Mouse (Mus musculus): Measurements from ENCODE around the gene Cdh12.
"Not testable (repeated sequence)": the region's sequence is repeated elsewhere in the genome, so short reads cannot be mapped to it uniquely, and the experiment has no call there.

The Cdh12 gene

DNA sequence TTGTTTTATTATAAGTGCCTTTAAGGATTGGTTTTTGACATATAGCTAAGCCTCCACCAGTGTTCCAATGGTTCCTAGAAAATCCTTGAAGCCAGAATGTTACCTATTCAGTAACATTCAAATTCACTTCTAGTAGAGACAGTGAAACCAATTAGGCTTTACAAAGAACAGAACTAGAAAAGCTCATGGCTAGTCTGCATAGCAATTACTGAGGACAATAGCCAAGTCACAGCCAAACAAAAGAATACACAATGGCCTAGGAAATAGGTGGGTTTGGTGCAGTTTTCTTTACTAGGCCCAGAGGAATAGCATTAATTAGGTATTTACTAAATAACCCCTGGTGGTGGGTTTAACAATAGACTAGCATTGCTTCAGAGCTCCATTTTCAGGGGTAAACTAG is 917.3 kb downstream of the Cdh12 start:
- in situ Hi-C loops (cut with MboI, MseI) = no loop called here

- in situ Hi-C loops (cut with MboI, MseI) = no loop called here
Observed at GRCm38 (mm10) chr15:21375460-21375859, 926.4 kb downstream of the Cdh12 start.

DNA sequence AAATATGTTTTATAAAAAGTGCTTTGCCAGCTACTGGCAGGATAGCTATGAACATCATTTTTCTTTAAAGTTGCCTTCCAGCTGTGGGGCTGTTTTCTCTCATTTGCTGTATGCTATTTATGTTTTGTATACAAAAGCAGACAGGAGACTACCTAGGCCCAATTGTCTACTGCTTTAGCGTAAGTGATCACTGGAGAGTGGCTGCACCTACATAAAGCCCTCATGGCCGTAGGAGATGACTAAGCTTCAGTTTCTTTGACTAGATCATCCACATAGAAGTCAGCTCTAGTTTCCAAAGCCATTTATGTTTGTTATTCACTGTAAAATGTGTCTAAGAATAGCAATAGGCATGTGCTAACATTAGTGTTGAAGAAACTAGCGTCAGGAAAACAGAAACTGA is 926.8 kb downstream of the Cdh12 start:
- in situ Hi-C loops (cut with MboI, MseI) = no loop called here

GRCm38 (mm10) chr15:21391442-21391841 is 942.4 kb downstream of the Cdh12 start:
- in situ Hi-C loops (cut with MboI, MseI) = not testable (repeated sequence)

- in situ Hi-C loops (cut with MboI, MseI) = no loop called here
Observed at GRCm38 (mm10) chr15:21393080-21393479, 944.0 kb downstream of the Cdh12 start.

- in situ Hi-C loops (cut with MboI, MseI) = no loop called here
Observed at GRCm38 (mm10) chr15:21405196-21405595, 956.1 kb downstream of the Cdh12 start.

GRCm38 (mm10) chr15:21407324-21408044 is 958.4 kb downstream of the Cdh12 start:
- in situ Hi-C loops (cut with MboI, MseI) = no loop called here

DNA sequence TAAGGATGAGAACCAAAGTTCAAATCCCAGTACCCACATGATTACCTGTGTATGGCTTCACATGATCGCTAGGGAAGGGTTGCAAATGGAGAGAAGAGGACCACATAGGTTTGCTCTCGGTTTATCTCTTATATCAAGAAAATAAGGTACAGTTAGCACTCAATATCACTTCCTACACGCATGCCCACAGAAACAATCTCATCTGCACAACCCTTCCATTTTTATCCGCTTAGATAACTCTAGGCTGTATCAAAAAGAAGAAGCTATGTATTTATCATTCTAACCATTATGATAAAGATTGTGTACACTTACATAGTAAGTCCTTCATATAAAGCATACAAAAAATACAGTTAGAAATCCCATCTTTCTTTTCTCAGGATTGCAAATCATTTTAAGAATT is 988.3 kb downstream of the Cdh12 start:
- in situ Hi-C loops (cut with MboI, MseI) = no loop called here

- in situ Hi-C loops (cut with MboI, MseI) = no loop called here
Observed at GRCm38 (mm10) chr15:21437924-21438323, 988.9 kb downstream of the Cdh12 start.

DNA sequence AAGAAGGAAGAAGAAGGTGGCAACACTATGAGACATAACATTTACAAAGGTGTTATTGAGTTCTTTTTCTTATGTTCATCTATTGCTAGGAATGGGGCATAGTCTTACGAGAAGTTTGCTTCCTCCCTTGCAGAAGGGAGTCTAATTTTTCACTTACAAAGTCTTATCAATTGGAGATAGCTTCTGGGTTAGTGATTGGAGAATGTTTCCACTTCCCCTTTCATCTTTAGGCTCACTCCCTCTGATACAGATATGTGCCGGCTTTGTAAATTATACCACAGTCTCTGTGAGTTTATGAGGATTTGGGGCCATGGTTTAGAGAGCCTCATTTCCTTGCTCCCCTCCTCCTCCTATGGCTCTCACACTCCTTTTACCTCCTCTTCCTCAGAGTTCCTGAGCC is 1009.0 kb downstream of the Cdh12 start:
- in situ Hi-C loops (cut with MboI, MseI) = no loop called here

DNA sequence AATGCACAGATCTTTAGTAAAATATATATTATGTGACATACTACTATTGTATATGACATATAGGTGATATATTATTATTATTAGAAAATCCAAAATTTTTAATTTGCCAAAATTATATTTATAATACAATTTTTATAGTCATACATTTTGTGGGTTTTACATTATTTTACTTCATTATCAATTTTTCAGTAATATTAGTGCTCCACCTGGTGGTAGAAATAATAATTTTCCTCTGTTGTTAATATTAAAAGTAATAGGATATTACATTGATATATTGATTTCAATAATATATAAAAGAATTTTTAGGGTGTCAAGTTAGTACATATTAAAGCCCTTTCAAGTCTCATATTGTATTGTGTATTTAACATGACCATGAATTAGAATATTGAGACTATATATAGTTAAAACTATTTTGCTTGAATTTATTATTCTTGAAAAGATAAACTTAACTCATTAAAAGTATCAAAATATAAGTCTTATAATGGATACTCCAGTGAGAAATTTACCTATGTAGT is 1070.3 kb downstream of the Cdh12 start:
- in situ Hi-C loops (cut with MboI, MseI) = no loop called here

GRCm38 (mm10) chr15:21530804-21531203 is 1081.7 kb downstream of the Cdh12 start:
- in situ Hi-C loops (cut with MboI, MseI) = no loop called here

- in situ Hi-C loops (cut with MboI, MseI) = no loop called here
Observed at GRCm38 (mm10) chr15:21536909-21537308, 1087.8 kb downstream of the Cdh12 start.

DNA sequence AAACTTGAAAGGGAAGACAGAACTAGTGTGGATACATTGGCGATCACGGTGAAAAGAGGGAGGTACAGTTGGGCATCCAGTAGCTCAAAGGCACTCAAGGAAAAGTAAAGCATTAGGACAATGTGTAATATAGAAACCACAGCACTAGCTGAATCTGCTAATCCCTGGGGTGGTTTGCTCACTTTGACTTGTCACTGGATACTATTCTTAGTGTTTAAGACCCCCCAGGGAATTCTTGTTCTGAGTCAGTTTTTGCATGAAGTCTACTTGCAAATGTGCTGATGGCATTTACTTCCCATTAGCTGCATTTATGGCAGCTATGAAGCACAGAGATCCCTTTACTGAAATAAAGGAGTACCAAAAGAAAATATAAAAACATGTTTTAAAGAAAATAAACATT is 1095.7 kb downstream of the Cdh12 start:
- in situ Hi-C loops (cut with MboI, MseI) = no loop called here

DNA sequence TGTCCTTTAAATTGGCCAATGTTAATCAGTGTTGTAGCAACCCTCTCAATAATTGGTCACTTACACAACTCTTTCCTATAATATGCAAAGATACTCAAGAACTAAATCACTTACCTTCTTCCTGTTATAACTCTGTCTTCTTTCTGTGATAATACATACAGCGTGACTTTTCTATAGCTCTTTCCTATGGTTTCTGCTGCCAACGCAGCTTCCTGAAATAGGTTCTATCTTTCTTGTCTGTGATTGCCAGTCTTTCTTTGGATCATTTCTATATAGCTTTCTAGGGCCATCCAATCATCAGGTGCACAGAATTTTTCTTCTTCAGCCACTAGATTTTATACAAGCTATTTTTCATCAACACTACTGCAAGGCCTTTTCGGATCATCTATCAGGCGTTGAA is 1106.9 kb downstream of the Cdh12 start:
- in situ Hi-C loops (cut with MboI, MseI) = no loop called here

DNA sequence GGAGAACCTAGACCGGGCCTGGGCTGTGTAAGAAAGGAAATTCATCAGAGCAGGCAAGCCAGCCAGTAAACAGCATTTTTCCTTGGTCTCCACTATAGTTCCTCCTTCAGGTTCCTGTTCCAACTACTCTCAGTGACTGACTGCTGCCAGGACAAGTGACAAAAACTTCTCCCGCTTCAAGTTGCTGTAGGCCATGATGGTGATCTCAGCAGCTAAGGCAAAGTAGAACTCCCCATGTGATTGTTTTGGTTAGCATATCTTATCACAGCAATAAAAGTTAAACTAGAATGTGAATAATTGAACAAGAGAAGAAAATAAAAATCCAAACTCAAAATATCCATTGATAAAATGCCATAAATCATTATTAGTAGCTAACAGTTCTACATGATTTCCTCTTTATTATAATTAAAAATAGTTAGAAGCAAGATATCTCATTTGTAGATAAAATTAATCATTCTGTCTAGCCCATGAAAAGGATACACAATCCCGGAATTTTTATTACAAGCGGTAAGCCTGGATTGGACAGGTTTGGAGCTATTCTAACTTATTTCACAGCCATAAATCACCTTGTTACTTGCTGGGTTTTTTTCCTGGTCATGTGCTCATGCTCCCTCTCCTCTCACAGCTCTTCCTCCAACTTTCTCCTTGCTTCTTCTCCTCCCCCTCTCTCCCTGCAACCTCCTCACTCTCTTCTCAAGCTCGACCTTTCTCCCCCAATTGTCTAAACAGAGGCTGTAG is 1117.4 kb downstream of the Cdh12 start:
- in situ Hi-C loops (cut with MboI, MseI) = no loop called here

DNA sequence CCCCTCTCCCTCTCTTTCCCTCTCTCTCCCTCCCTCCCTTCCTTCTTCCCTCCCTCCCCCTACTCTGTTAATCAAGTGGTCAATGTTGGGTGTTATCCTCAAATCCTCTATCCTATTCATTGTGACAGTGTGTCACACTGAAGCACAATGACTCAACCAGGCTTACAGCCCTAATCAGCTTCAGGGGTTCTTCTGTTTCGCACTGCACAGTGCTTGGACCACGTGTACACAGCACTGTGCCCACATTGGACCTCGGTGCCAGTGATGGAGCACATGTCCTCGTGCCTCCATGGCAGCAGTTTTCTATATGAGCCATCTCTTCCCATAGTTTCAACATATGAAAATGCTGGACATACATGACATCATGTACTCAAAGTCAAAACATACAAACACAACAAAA is 1155.4 kb downstream of the Cdh12 start:
- in situ Hi-C loops (cut with MboI, MseI) = no loop called here
